Mouse (Mus musculus): ENCODE data around the gene Tnfsfm13.

DNA sequence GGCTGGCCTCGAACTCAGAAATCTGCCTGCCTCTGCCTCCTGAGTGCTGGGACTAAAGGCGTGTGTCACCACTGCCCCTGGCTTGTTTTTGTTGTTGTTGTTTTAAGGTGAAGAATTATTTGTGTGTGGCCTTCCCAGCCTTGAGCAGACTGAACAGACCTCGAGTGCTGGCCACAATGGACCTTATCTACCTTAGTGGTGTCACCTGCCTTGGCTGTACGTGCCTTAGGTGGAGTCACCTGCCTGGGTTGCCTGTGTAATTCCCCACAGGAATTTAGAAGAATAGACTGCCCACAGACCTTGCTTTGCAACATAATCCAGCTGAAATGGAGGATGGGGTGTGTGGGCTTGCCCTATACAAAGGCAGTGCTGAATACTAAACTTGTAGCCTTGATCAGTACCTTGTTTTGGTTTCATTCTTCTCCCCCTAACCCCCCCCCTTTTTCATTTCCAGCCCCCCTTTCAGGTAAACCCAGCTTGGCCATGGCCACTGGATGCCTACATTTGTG, 12.0 kb upstream of the Tnfsfm13 start:
- TF ChIP-seq POLR2A (IDR thresholded peaks at IDR 0.05; ENCODE audit: insufficient read length, low read depth) (no peak), TCF12 (IDR thresholded peaks at IDR 0.05; ENCODE audit: insufficient read depth, poor library complexity, severe bottlenecking) (no peak), MAX (IDR thresholded peaks at IDR 0.05; ENCODE audit: low read depth) (no peak)
